Mouse (Mus musculus): Measurements from ENCODE around the gene Cope. TPM values are rescaled to one million over a fixed set of nuclear protein-coding genes. Genes with fewer than 3 reads are reported as not detected.
A peak's percentile ranks its signal among the peaks of the same experiment; 100 is the strongest.

The Cope gene
- polyA plus RNA-seq, 1 experiment from 2014 or later = 341 TPM

DNA sequence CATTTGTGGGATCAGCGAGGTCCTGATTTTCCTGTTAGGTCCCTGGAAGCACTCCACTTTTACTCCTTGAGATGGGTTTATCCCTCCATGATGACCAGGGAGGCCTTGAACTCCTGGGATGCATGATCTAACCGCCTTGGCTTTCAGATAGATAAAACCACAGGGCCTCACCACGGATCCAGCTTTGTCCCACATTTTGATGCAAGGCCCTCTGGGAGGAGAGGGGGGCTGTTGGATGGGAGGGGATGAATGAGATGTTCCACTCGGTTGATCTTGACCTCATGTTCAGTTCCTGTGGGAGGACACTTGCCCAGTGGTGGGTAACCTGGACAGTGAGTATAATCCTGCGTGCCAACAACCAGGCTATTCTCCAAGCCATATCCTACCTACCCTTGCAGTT, 17.9 kb upstream of the Cope start:
- no peak overlapping the region for H3K27ac ChIP-seq (ENCODE audit: low read length)
- no peak for ATAC-seq (ENCODE audit: insufficient number of reproducible peaks, insufficient read depth, low FRiP score, low read depth)
- WGBS = 80% methylated on average over 5 of the region's 5 CpGs

DNA sequence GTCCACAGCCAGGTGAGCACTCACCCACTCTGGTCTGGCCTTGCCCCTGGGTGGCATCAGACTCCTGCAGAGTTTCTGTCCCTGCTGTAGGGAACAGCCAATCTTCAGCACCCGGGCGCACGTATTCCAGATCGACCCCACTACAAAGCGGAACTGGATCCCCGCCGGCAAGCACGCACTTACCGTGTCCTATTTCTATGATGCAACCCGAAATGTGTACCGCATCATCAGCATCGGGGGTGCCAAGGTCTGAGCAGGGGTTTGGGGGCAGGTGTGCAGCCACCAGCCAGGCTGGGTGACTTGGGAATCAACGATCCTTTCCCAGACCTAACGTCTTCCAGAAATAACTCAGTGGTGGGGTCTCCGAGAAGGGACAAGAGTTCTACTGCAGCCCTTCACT, 17.0 kb upstream of the Cope start:
- ATAC-seq (ENCODE audit: insufficient number of reproducible peaks, insufficient read depth, low FRiP score, low read depth) = no peak
- Histone ChIP-seq H3K27ac (ENCODE audit: low read length) (no peak overlapping the region), H3K4me3 (ENCODE audit: low read depth, low read length) (no peak overlapping the region), H3K9ac (replicated peaks; ENCODE audit: low read depth, low read length) (no peak overlapping the region), H3K9me3 (ENCODE audit: control insufficient read depth, low read depth, low read length) (no peaks in the 10 kb centered on the region), H3K4me1 (ENCODE audit: control insufficient read depth, insufficient read depth, low read length) (peaks cover 13% of the 10 kb centered on the region; the same call in 1 of the 2 replicates), H3K4me2 (replicated peaks; ENCODE audit: low read depth, low read length) (no peak overlapping the region), H3K36me3 (ENCODE audit: control insufficient read depth, insufficient read depth, low read length) (peaks cover 49% of the 10 kb centered on the region), H3K27me3 (ENCODE audit: control insufficient read depth, insufficient read depth, low read length) (no peaks in the 10 kb centered on the region)
- WGBS = 96% methylated on average over 15 of the region's 15 CpGs

More for the DNA sequence above, 17.9 kb upstream of the Cope start:
- H3K4me2 ChIP-seq (replicated peaks; ENCODE audit: low read depth, low read length) = 0 out of 2 replicates have a peak overlapping the region, but pooled peaks have one; percentile 1
- H3K9me3 ChIP-seq (ENCODE audit: control insufficient read depth, low read depth, low read length) = no peaks in the 10 kb centered on the region
- no peak overlapping the region for H3K4me3 ChIP-seq (ENCODE audit: low read depth, low read length)
- peaks cover 40% of the 10 kb centered on the region for H3K36me3 ChIP-seq (ENCODE audit: control insufficient read depth, insufficient read depth, low read length)
- peaks cover 13% of the 10 kb centered on the region; the same call in 1 of the 2 replicates for H3K4me1 ChIP-seq (ENCODE audit: control insufficient read depth, insufficient read depth, low read length)
- no peaks in the 10 kb centered on the region for H3K27me3 ChIP-seq (ENCODE audit: control insufficient read depth, insufficient read depth, low read length)
- no peak overlapping the region for H3K9ac ChIP-seq (replicated peaks; ENCODE audit: low read depth, low read length)

DNA sequence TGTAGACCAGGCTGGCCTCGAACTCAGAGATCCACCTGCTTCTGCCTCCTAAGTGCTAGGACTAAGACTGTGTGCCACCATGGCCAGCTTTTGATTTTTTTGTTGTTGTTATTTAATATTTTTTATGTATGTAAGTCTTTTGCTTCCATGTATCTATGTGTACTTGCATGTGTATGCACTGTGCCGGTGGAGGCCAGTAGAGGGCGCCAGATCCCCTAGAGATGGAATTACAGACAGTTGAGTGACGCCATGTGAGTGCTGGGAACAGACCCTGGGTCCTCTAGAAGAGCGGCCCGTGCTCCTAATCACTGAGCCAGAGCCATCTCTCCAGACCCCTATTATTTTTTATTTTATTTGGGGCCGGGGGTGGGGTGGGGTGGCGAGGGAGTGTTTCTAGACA, 15.6 kb upstream of the Cope start:
- H3K27ac ChIP-seq (ENCODE audit: low read length) = no peak overlapping the region
- H3K4me3 ChIP-seq (ENCODE audit: low read depth, low read length) = no peak overlapping the region
- no peak for ATAC-seq (ENCODE audit: insufficient number of reproducible peaks, insufficient read depth, low FRiP score, low read depth)
- H3K9me3 ChIP-seq (ENCODE audit: control insufficient read depth, low read depth, low read length) = no peaks in the 10 kb centered on the region
- 89% methylated on average over 8 of the region's 8 CpGs for WGBS
- H3K4me2 ChIP-seq (replicated peaks; ENCODE audit: low read depth, low read length) = no peak overlapping the region
- H3K9ac ChIP-seq (replicated peaks; ENCODE audit: low read depth, low read length) = no peak overlapping the region
- peaks cover 12% of the 10 kb centered on the region; the same call in 1 of the 2 replicates for H3K4me1 ChIP-seq (ENCODE audit: control insufficient read depth, insufficient read depth, low read length)
- peaks cover 63% of the 10 kb centered on the region for H3K36me3 ChIP-seq (ENCODE audit: control insufficient read depth, insufficient read depth, low read length)
- no peaks in the 10 kb centered on the region for H3K27me3 ChIP-seq (ENCODE audit: control insufficient read depth, insufficient read depth, low read length)

DNA sequence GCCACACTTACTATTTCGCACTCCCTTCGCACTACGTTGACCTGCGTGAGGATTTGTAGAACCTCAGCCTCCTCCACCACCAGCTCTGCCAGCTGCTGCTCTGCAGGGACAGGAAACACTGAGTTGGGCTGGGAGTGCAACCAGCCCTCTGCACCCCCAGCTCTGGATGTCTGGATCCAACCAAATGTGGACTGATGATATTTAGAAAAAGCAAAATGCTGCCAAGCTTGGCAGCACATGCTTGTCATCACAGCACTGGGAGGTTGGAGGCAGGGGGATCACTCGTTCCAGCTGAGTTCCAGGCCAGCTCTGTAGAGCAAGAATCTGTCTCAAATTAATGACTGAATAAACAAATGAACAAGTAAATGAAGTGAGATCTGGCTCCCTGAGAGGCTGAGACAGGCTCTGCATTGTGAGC, 8.3 kb upstream of the Cope start:
- Histone ChIP-seq H3K27ac (ENCODE audit: low read length) (no peak overlapping the region), H3K4me3 (ENCODE audit: low read depth, low read length) (no peak overlapping the region), H3K36me3 (ENCODE audit: control insufficient read depth, insufficient read depth, low read length) (peaks cover 84% of the 10 kb centered on the region), H3K9me3 (ENCODE audit: control insufficient read depth, low read depth, low read length) (no peaks in the 10 kb centered on the region), H3K4me2 (replicated peaks; ENCODE audit: low read depth, low read length) (no peak overlapping the region), H3K9ac (replicated peaks; ENCODE audit: low read depth, low read length) (no peak overlapping the region), H3K4me1 (ENCODE audit: control insufficient read depth, insufficient read depth, low read length) (no peaks in the 10 kb centered on the region), H3K27me3 (ENCODE audit: control insufficient read depth, insufficient read depth, low read length) (no peaks in the 10 kb centered on the region)
- WGBS = 57% methylated on average over 5 of the region's 5 CpGs
- ATAC-seq (ENCODE audit: insufficient number of reproducible peaks, insufficient read depth, low FRiP score, low read depth) = no peak

DNA sequence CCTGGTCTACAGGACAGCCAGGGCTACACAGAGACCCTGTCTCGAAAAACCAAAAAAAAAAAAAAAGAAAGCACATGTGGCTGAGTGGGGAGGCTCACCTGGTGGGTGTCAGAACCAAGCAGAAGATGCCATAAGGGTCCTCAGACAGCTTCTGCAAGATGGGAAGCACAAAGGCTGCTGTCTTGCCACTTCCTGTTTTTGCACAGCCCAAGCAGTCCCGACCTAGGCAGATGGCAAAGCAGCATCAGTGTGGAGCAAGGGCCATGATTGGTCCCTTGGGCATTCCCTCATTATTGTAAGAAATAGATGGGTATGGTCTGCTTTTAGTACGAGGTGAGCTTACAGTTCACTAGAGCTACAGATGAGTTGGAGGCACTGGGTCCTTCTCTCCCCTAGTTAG, 1.4 kb upstream of the Cope start:
- WGBS = 89% methylated on average over 3 of the region's 3 CpGs
- peaks cover 48% of the 10 kb centered on the region for H3K36me3 ChIP-seq (ENCODE audit: control insufficient read depth, insufficient read depth, low read length)
- H3K4me2 ChIP-seq (replicated peaks; ENCODE audit: low read depth, low read length) = no peak overlapping the region

DNA sequence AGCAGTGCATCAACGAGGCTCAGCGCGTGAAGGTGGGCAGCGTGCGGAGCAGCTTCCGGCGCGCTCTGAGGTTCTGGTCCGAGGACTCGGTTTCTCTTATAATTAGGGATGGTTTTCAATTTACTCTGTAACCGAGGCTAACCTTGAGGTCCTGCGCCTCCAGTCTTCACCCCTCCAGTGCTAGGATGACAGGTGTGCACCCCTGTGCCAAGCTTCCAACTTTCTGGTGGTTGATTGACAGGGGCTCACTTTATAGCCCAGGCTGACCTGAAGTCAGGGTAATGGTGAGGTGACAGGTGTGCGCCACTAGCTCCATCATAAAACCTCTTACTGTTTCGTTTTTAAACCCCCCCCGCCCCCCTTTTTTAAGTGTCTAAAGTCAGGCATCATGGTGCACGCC, 583 bp downstream of the Cope start:
- 4% methylated on average over 16 of the region's 16 CpGs for WGBS
- H3K36me3 ChIP-seq (ENCODE audit: control insufficient read depth, insufficient read depth, low read length) = peaks cover 46% of the 10 kb centered on the region
- H3K27ac ChIP-seq (ENCODE audit: low read length) = peak overlapping the region; percentile 64
- H3K9ac ChIP-seq (replicated peaks; ENCODE audit: low read depth, low read length) = peak overlapping the region; percentile 84
- 0 out of 2 replicates have a peak, but pooled peaks have one; percentile 4 for ATAC-seq (ENCODE audit: insufficient number of reproducible peaks, insufficient read depth, low FRiP score, low read depth)
- peak overlapping the region; percentile 80 for H3K4me2 ChIP-seq (replicated peaks; ENCODE audit: low read depth, low read length)
- H3K9me3 ChIP-seq (ENCODE audit: control insufficient read depth, low read depth, low read length) = no peaks in the 10 kb centered on the region
- H3K27me3 ChIP-seq (ENCODE audit: control insufficient read depth, insufficient read depth, low read length) = no peaks in the 10 kb centered on the region
- H3K4me3 ChIP-seq (ENCODE audit: low read depth, low read length) = peak overlapping the region; percentile 54
- H3K4me1 ChIP-seq (ENCODE audit: control insufficient read depth, insufficient read depth, low read length) = peaks cover 9% of the 10 kb centered on the region

More for the DNA sequence above, 1.4 kb upstream of the Cope start:
- no peak for ATAC-seq (ENCODE audit: insufficient number of reproducible peaks, insufficient read depth, low FRiP score, low read depth)
- H3K4me1 ChIP-seq (ENCODE audit: control insufficient read depth, insufficient read depth, low read length) = peaks cover 9% of the 10 kb centered on the region
- no peak overlapping the region for H3K9ac ChIP-seq (replicated peaks; ENCODE audit: low read depth, low read length)
- H3K4me3 ChIP-seq (ENCODE audit: low read depth, low read length) = no peak overlapping the region
- no peaks in the 10 kb centered on the region for H3K9me3 ChIP-seq (ENCODE audit: control insufficient read depth, low read depth, low read length)
- H3K27ac ChIP-seq (ENCODE audit: low read length) = no peak overlapping the region
- no peaks in the 10 kb centered on the region for H3K27me3 ChIP-seq (ENCODE audit: control insufficient read depth, insufficient read depth, low read length)

DNA sequence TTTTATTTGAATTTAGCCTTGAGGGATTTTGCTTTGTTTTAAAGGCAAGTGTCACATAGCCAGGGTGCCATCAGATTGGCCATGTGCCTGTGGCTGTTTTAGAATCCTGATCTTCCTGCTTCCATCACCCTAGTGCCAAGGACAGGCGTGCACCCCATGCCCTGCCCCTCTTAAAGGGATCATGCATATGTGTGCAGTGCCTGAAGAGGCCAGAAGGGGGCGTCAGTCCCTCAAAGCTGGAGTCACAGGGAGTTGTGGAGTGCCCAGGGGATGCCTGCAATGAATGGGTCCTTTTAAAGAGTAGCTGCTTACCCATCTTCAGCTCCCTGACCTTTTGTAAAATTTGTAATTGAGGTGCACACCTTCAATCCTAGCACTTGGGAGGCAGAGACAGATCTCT, 7.0 kb downstream of the Cope start:
- no peak for ATAC-seq (ENCODE audit: insufficient number of reproducible peaks, insufficient read depth, low FRiP score, low read depth)
- Histone ChIP-seq H3K4me1 (ENCODE audit: control insufficient read depth, insufficient read depth, low read length) (no peaks in the 10 kb centered on the region), H3K27ac (ENCODE audit: low read length) (no peak overlapping the region), H3K9me3 (ENCODE audit: control insufficient read depth, low read depth, low read length) (no peaks in the 10 kb centered on the region), H3K4me2 (replicated peaks; ENCODE audit: low read depth, low read length) (no peak overlapping the region), H3K36me3 (ENCODE audit: control insufficient read depth, insufficient read depth, low read length) (peaks cover 72% of the 10 kb centered on the region), H3K4me3 (ENCODE audit: low read depth, low read length) (no peak overlapping the region), H3K27me3 (ENCODE audit: control insufficient read depth, insufficient read depth, low read length) (no peaks in the 10 kb centered on the region), H3K9ac (replicated peaks; ENCODE audit: low read depth, low read length) (no peak overlapping the region)
- WGBS = 34% methylated on average over 2 of the region's 2 CpGs

DNA sequence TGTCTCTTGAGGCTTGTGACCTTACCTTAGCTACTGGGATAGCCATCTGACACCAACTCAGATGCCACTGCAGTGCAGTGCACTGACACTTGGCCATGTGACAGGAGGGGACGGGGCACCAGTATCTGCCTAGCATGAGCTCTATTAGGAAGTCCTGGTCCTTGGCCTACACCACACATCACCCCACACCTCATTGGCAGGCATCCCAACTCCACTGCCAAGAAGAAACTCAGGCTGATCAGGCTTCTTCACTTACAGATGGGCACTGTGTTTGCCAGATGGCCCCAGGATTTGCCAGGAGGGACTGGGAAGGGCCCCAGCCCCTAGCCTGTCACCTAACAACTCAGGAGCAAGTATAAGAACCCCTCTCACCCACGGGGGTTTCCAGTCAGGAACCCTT, 11.1 kb downstream of the Cope start:
- 85% methylated on average over 2 of the region's 2 CpGs for WGBS
- no peak overlapping the region for H3K27ac ChIP-seq (ENCODE audit: low read length)
- H3K4me3 ChIP-seq (ENCODE audit: low read depth, low read length) = no peak overlapping the region
- H3K9me3 ChIP-seq (ENCODE audit: control insufficient read depth, low read depth, low read length) = no peaks in the 10 kb centered on the region
- H3K4me2 ChIP-seq (replicated peaks; ENCODE audit: low read depth, low read length) = no peak overlapping the region
- H3K27me3 ChIP-seq (ENCODE audit: control insufficient read depth, insufficient read depth, low read length) = no peaks in the 10 kb centered on the region
- H3K36me3 ChIP-seq (ENCODE audit: control insufficient read depth, insufficient read depth, low read length) = peaks cover 39% of the 10 kb centered on the region
- no peak overlapping the region for H3K9ac ChIP-seq (replicated peaks; ENCODE audit: low read depth, low read length)
- no peak for ATAC-seq (ENCODE audit: insufficient number of reproducible peaks, insufficient read depth, low FRiP score, low read depth)
- H3K4me1 ChIP-seq (ENCODE audit: control insufficient read depth, insufficient read depth, low read length) = peaks cover 13% of the 10 kb centered on the region

All from stomach, embryonic 14.5 days (tissue).